Mouse (Mus musculus): ENCODE data around the gene Ppm1l. TPM values are rescaled to one million over a fixed set of nuclear protein-coding genes. Genes with fewer than 3 reads are reported as not detected.

The Ppm1l gene
- total RNA-seq, 2 experiments from 2014 or later = 70.7 to 73.3 TPM

GRCm38 (mm10) chr3:69469463-69470141 lies 152.9 kb downstream of the Ppm1l start:
- intact Hi-C loops (cut with DNase I) = no loop called here

GRCm38 (mm10) chr3:69470142-69470796 lies 153.6 kb downstream of the Ppm1l start:
- no peak for DNase-seq (ENCODE audit: extremely low spot score in 1 of 2, low spot score in 2 of 2)
- intact Hi-C loops (cut with DNase I) = no loop called here

More at GRCm38 (mm10) chr3:69469463-69470141, 152.9 kb downstream of the Ppm1l start:
- no peak for DNase-seq (ENCODE audit: extremely low spot score in 1 of 2, low spot score in 2 of 2)

GRCm38 (mm10) chr3:69475850-69476450 lies 159.3 kb downstream of the Ppm1l start:
- intact Hi-C loops (cut with DNase I) = no loop called here
- no peak for DNase-seq (ENCODE audit: extremely low spot score in 1 of 2, low spot score in 2 of 2)

GRCm38 (mm10) chr3:69479937-69480336 lies 163.3 kb downstream of the Ppm1l start:
- intact Hi-C loops (cut with DNase I) = loop anchor here (2.0 to 5.0 kb wide), 3 partner anchors 163 to 243 kb away; partner anchors contain the start of gene Ppm1l
- peak in 1 of 2 experiments; percentile 27 for DNase-seq (ENCODE audit: extremely low spot score in 1 of 2, low spot score in 2 of 2)

GRCm38 (mm10) chr3:69481835-69482234 lies 165.2 kb downstream of the Ppm1l start:
- DNase-seq (ENCODE audit: extremely low spot score in 1 of 2, low spot score in 2 of 2) = peak; percentile 62 to 83
- intact Hi-C loops (cut with DNase I) = loop anchor here (2.0 to 5.0 kb wide), 4 partner anchors 165 to 245 kb away; partner anchors contain the start of gene Ppm1l

GRCm38 (mm10) chr3:69484006-69484574 lies 167.4 kb downstream of the Ppm1l start:
- intact Hi-C loops (cut with DNase I) = loop anchor here (5.0 kb wide), 2 partner anchors 218 to 247 kb away; no protein-coding TSS in a partner anchor
- DNase-seq (ENCODE audit: extremely low spot score in 1 of 2, low spot score in 2 of 2) = no peak

- no peak for DNase-seq (ENCODE audit: extremely low spot score in 1 of 2, low spot score in 2 of 2)
- intact Hi-C loops (cut with DNase I) = loop anchor here (5.0 kb wide), 2 partner anchors 218 to 247 kb away; no protein-coding TSS in a partner anchor
Observed at GRCm38 (mm10) chr3:69484582-69484981, 167.9 kb downstream of the Ppm1l start.

GRCm38 (mm10) chr3:69485347-69485746 lies 168.7 kb downstream of the Ppm1l start:
- intact Hi-C loops (cut with DNase I) = no loop called here
- no peak for DNase-seq (ENCODE audit: extremely low spot score in 1 of 2, low spot score in 2 of 2)

- intact Hi-C loops (cut with DNase I) = no loop called here
- no peak for DNase-seq (ENCODE audit: extremely low spot score in 1 of 2, low spot score in 2 of 2)
Observed at GRCm38 (mm10) chr3:69485756-69486155, 169.1 kb downstream of the Ppm1l start.

- no peak for DNase-seq (ENCODE audit: extremely low spot score in 1 of 2, low spot score in 2 of 2)
- intact Hi-C loops (cut with DNase I) = no loop called here
Observed at GRCm38 (mm10) chr3:69487471-69487870, 170.8 kb downstream of the Ppm1l start.

GRCm38 (mm10) chr3:69489669-69490068 lies 173.0 kb downstream of the Ppm1l start:
- intact Hi-C loops (cut with DNase I) = loop anchor here (10.0 kb wide), 1 partner anchor 105 kb away; the partner anchor contains the start of gene B3galnt1
- no peak for DNase-seq (ENCODE audit: extremely low spot score in 1 of 2, low spot score in 2 of 2)

- intact Hi-C loops (cut with DNase I) = loop anchor here (10.0 kb wide), 1 partner anchor 104 kb away; the partner anchor contains the start of gene B3galnt1
- DNase-seq (ENCODE audit: extremely low spot score in 1 of 2, low spot score in 2 of 2) = no peak
Observed at GRCm38 (mm10) chr3:69490981-69491681, 174.5 kb downstream of the Ppm1l start.

GRCm38 (mm10) chr3:69494233-69495010 lies 177.8 kb downstream of the Ppm1l start:
- DNase-seq (ENCODE audit: extremely low spot score in 1 of 2, low spot score in 2 of 2) = no peak
- intact Hi-C loops (cut with DNase I) = loop anchor here (10.0 kb wide), 1 partner anchor 100 kb away; the partner anchor contains the start of gene B3galnt1

GRCm38 (mm10) chr3:69497178-69497577 lies 180.5 kb downstream of the Ppm1l start:
- no peak for DNase-seq (ENCODE audit: extremely low spot score in 1 of 2, low spot score in 2 of 2)
- intact Hi-C loops (cut with DNase I) = loop anchor here (10.0 kb wide), 1 partner anchor 98 kb away; the partner anchor contains the start of gene B3galnt1

- intact Hi-C loops (cut with DNase I) = no loop called here
Observed at GRCm38 (mm10) chr3:69502009-69502408, 185.3 kb downstream of the Ppm1l start.

GRCm38 (mm10) chr3:69502527-69502926 lies 185.9 kb downstream of the Ppm1l start:
- intact Hi-C loops (cut with DNase I) = no loop called here
- no peak for DNase-seq (ENCODE audit: extremely low spot score in 1 of 2, low spot score in 2 of 2)

More at GRCm38 (mm10) chr3:69502009-69502408, 185.3 kb downstream of the Ppm1l start:
- DNase-seq (ENCODE audit: extremely low spot score in 1 of 2, low spot score in 2 of 2) = no peak

- intact Hi-C loops (cut with DNase I) = no loop called here
- no peak for DNase-seq (ENCODE audit: extremely low spot score in 1 of 2, low spot score in 2 of 2)
Observed at GRCm38 (mm10) chr3:69505090-69505489, 188.4 kb downstream of the Ppm1l start.

- intact Hi-C loops (cut with DNase I) = no loop called here
- no peak for DNase-seq (ENCODE audit: extremely low spot score in 1 of 2, low spot score in 2 of 2)
Observed at GRCm38 (mm10) chr3:69506352-69506751, 189.7 kb downstream of the Ppm1l start.
